Mouse (Mus musculus) erythroid progenitor cell, adult 5-6 weeks (primary cell): ENCODE measurements around the gene Nuf2. TPM values are rescaled to one million over a fixed set of nuclear protein-coding genes. Genes with fewer than 3 reads are reported as not detected.

Experiments used
- ATAC-seq: replicated peaks from 2 replicates; pipeline ENCODE4 v1.8.0; 2016; ENCODE audit warnings: moderate number of reproducible peaks, mild to moderate bottlenecking, moderate TSS enrichment, inconsistent platforms; ENCODE audit not compliant: poor library complexity, low FRiP score, severe bottlenecking
- total RNA-seq, 2 experiments: library from RNA; stranded (forward) in 1 of 2; stranded (reverse) in 1 of 2; fragments of 150-400 nt in 1 of 2; fragments of 186-747, 209-891 nt in 1 of 2; gene quantifications; 2 replicates each; pipeline versions ENCODE4 v1.2.3 to v1.2.4; 2015 to 2017; ENCODE audit warnings: low replicate concordance in 2 of 2

The Nuf2 gene
- total RNA-seq, 2 experiments from 2014 or later: 204 to 314 TPM

- no peak for ATAC-seq
Observed at GRCm38 (mm10) chr1:169482596-169483335, 48.5 kb downstream of the Nuf2 start.

DNA sequence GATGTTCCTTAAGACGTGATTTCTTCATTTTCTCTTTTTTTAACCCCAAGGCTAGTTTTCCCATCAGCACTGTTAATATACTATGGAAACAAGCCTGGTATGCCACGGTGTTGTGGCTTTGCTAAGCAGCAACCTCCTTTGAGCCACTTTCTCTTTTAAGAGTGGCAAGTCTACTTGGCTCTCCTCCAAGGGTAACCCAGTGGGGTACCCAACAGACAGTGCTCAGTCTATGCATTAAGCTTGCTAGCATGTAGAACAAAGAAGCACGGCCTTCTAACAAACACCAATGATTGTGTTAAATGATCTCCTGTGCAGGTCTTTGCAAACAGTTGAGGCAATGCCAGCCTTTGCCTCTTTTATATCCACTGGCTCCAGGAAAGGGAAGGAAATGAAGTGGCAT lies 60.1 kb downstream of the Nuf2 start:
- no peak for ATAC-seq

- ATAC-seq: no peak
Observed at GRCm38 (mm10) chr1:169467791-169468190, 63.5 kb downstream of the Nuf2 start.

DNA sequence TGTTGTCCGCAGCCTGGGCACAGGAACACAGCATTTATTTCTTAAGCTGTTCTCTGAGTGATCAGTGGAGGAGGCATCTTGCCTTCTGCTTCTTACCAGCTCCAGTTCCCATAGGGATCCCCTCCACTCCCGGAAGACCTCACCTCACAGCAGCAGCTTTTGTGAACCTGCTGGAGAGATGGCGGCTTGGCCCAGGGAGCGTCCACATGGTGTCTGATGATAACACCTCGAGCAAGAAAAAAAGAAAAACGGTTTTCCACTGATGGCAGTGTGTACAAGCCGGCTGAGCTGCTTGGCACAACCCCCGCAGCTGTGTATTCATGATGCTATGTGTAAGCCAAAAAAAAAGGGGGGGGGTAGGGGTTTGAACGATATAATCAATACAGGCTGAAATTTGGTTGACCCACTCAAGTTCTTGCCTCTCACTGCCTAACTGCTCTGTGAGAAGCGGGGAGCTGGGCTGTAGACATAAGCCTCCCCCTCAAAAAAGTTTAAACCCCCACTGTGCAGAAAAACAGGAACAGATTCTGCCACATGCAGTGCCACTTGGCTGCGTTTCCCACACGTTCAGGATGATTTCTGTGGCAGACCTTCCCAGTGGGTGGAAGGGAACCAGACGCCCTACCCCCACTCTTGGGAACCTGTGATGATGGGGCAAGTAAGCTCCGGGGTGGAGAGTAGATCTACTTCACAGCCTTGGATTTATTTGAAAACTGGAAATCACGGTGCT lies 68.7 kb downstream of the Nuf2 start:
- ATAC-seq: no peak

DNA sequence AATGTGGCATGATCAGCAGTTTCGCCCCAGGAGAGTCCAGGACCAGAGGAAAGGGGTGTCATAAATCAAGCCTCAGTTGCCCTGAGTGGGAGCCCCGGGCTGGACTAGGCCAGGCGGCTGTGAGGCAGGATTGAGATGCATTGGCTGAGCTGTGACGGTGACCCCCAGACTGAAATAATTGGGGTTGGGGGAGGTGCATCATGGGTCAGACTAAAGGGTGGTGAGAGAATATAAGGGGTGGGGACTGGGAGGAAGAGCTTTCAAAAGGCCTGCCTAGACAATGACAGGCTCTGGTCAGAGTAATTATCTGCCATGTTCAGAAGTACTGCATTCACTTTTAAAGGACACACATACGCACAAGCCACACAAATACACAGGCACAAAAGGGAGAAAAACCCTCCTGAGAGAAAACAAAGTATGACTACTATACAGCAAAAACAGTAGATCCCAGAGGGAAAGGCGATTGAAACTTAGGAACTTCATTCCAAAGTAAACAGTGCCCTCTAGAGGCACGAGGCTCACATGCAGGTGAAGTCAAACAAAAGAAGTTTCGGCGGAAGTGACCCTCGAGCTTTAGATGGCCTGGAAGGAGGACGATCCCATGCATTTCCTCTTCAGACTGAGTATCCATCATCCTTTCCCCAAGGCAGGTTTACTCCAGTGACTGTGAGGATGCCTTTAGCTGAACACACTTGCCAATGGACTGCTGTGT lies 72.0 kb downstream of the Nuf2 start:
- no peak for ATAC-seq

Other genes with a start within 250 kb of the Nuf2 start
- gene Rgs5, start 124.0 kb upstream of the Nuf2 start, total RNA-seq (2015; ENCODE audit: low replicate concordance): not detected in 2 replicates
- not detected in 2 replicates for gene Rgs5, start 124.0 kb upstream of the Nuf2 start, total RNA-seq (2017; ENCODE audit: low replicate concordance)
- not detected in 2 replicates for gene Rgs4, start 216.2 kb upstream of the Nuf2 start, total RNA-seq (2015; ENCODE audit: low replicate concordance)
- not detected in 2 replicates for gene Rgs4, start 216.2 kb upstream of the Nuf2 start, total RNA-seq (2017; ENCODE audit: low replicate concordance)